Mouse (Mus musculus): ENCODE results near the gene Txndc17.
A peak's percentile ranks its signal among the peaks of the same experiment; 100 is the strongest.

Gene Txndc17

DNA sequence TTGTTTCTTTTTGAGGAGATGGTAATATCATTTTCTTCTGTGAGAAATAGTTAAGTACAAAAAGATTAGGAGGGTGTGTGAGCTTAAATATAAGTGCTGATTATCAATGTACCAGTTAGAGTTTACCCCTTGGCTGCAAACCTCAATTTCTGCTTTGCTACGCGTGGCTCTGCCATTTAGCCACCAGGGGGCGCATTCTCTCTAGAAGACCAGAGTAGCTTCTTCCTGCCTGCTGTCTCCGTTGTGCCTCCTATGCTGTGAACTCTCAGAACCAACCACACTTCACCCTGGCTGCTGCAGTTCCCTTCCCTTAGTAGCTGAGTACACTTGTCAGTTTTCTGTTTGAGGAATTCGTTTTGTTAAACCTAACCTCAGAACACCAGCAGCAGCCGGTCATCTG lies 13.9 kb downstream of the Txndc17 start:
- DNase-seq (ENCODE audit: low read depth in 1 of 2, low spot score in 2 of 2), result peak in 1 of 2 experiments; percentile 55

DNA sequence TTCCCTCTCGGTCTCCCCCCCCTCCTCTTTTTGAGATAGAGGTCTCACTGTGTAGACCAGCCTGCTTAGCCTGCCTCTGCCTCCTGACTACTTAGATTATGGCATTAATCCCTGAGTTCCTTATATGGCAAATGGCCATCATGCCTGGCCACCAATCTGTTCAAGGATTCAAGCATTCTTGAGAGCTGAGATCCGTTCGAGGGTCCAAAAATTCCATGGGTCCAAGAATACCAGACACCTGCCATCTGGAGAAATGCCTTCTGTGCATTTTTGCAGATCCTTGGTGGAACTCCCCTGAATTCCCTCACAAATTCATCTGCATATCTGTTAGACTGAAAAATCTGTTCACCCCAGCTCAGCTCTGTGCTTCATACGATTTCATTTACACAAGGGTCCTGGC lies 16.1 kb downstream of the Txndc17 start:
- DNase-seq (ENCODE audit: low read depth in 1 of 2, low spot score in 2 of 2), result no peak

DNA sequence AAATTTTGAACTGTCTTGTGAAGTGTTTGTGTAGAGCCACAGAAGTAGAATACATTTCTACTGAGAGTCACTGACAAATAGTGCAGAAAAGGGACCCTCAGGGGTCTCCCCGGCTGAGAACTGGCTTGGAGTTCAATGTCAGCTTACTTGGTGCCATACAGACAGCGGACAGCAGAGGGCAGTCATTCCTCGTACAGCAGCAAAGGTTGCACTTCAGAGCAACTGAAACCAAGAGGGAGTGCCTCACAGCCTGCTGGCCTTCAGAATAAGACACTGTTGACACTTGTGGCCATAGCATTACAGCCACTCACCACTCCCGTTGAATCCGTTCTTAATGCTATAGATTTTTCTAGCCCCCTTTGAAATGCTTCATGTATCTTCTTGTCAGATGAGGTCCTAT lies 17.5 kb downstream of the Txndc17 start:
- DNase-seq (ENCODE audit: low read depth in 1 of 2, low spot score in 2 of 2), result peak in 1 of 2 experiments; percentile 48

DNA sequence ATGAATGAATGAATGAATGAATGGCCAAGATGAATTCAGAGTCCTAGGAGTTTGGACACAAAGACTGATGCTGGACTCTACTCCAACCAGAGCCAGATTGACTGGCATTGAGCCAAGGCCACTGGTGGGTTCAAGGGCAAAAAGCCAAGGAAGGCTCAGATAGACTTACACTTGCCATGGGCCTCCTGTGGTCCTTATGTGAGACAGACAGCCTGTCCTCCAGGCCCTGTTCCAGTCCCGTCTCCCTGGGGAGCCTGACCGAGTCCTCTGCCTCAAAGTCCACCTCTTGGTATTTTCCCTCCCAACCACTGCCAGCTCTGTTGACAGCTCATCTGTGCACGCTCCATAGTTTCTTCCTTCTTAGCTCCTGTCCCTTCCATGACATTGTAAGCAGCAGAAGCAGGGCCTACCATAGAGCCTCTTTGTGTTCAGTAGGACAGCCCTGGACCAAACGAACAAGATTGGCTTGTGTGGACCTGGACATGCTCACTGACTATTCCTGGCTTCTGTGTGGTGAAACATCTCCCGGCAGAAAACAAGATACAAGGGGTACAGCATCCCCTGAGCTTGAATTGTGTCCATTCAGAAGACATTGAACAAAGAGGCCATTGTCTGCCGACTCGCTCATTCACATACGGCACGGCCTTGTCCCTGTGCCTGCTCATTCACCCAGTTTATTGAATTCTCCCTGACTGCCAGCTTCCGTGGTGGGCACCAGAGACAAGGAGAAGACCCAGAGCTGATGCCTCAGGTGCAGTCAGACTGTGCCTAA lies 18.9 kb downstream of the Txndc17 start:
- no peak for DNase-seq (ENCODE audit: low read depth in 1 of 2, low spot score in 2 of 2)

DNA sequence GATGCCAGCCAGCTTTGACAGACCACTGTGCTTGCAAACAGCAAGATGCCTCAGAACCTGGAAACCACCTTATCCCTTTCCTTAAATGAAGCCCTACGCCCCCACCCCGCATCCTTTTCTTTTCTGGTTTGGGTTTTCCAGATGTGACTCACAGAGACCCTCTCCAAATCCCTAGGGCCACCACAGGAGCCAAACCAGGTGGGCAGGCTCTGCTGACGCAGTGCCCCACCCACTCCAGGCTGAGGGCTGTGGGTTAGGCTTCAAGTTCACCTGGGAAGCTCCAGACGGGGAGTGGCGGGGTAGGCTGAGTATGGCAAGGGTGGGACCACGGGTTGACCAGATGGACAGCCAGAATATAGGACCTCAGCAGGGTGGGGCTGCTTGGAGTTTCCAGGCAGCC lies 19.6 kb downstream of the Txndc17 start:
- DNase-seq (ENCODE audit: low read depth in 1 of 2, low spot score in 2 of 2), result no peak

DNA sequence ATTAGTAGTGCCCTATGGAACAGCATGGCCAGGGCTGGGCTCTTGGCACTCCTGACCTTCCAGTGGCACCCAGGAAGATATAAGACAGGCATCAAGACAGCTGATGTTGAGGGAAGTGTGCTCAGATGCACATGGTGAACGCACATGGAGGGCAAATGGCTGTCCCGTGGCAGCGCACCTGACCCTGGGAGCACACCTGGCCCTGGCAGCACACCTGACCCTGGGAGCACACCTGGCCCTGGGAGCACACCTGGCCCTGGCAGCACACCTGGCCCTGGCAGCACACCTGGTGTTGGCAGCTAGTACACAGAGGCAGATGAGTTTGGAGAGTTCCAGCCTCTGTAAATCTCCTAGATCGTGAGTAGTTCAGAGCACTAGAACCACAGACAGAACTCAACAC lies 21.2 kb downstream of the Txndc17 start:
- DNase-seq (ENCODE audit: low read depth in 1 of 2, low spot score in 2 of 2), result no peak

DNA sequence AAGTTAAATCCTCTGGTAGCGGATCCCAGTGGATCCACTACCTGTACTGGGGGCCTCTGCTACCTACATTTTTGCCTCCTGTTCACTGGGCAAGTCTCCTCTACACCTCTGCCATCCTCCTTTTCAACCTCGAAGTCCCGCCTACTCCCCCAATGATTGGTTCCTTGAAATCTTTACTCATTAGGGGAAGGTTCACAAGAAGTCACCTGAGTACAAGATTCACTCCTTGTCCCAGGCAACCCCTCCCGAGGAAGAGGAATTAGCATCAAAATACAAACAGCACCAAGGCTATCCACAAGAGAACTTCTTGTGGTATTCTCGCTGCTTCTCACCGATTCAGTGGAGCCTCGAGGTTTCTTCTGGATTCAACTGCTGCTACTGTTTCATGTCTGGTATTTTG lies 24.7 kb downstream of the Txndc17 start:
- DNase-seq (ENCODE audit: low read depth in 1 of 2, low spot score in 2 of 2), result no peak

DNA sequence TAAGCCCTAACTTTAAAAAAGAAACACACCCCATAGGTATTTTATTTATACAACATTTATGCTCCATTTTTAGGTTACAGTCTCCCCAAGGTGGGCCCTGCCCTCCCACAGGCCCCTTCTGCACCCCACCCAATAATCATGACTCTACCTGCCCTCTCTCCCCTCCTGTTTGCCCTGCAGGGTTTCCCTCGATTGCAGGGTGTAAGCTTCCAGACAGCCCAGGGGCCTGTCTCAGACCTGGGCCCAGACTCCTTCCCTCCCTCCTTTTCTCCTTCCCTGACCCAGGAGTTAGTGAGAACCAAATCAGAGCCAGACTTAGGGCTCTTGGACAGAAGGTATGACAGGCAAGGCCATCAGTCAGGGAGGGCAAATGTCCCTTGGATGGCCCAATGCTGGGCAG lies 25.6 kb downstream of the Txndc17 start:
- DNase-seq (ENCODE audit: low read depth in 1 of 2, low spot score in 2 of 2), result no peak

DNA sequence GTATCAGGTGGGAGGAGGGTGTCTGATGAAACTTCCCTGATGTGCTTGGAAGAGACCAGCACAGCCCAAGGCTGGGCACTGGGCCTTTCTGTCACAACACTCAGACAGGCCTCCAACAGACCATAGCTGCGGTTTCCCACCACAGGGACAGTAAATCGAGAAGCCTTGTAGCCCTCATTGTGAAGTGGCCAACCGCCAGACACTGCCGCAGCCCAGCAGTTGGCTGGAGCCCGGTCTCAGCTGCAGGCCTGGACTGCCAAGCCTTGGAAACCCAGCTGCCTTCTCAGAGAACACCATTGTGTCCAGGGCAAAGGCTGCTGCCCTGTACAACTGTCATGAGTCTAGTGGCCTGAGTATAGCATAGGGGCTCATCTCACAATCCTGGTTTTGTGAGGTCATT lies 26.7 kb downstream of the Txndc17 start:
- no peak for DNase-seq (ENCODE audit: low read depth in 1 of 2, low spot score in 2 of 2)

DNA sequence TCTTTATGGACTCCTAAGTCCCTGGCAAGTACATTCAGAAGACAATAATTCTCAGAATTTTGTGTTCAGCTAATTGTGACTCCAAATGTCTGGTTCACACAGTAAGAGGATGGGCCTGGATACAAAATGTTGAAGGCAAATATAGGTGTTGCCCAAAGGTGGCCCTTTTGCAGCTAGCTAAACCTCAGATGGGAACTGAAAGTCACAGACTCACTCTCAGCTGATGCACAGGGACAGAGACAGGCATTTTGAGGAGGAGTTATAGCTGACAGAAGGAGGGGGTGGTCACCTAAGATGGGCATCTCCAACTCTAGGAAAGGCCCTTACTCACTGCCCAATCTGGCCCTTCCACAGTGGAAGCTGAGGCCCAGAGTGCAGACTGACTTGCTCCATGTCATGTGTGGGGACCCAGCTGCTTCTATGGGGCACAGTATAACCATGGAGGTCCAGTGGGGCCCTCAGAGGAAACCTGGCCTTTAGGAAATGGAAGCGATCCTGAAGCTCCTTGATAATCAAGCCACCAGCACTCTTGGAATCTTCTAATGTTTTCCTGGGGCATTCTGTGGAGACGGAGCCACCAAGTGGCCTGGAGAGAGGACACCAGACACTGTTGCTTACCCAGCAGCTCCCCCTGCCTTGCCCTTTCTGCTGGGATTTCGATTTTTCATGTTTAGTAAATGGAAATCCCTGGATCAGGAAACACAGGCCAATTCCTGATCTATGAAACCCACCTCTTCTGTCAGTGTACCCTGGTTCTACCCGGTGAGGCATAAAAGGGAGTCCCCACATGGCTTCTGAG lies 32.9 kb downstream of the Txndc17 start:
- DNase-seq (ENCODE audit: low read depth in 1 of 2, low spot score in 2 of 2), result no peak

DNA sequence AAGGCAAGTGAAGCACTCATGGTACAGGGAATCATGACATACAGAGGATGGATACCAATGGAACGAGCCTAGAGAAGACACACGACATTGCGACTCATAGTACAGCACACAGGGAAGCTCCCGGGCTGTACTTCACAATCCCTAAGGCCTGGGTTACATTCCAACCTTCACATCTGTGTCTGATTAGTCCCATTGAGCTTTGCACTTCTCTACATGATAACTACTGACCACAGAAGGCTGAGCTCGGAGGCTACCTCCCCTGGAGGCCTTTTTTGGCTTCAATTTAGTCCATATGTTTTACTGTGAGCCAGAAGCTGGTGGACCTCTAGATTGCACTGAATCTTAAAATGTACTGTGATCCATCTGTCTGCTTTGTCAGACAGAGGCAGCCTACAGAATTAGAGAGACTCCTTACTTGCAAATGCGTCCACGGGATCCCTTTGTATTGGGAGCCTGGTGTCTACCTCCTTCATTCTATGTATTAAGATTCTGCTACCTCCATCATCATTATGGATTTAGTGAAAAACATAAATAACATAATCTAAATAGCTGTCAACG lies 37.9 kb downstream of the Txndc17 start:
- no peak for DNase-seq (ENCODE audit: low read depth in 1 of 2, low spot score in 2 of 2)

DNA sequence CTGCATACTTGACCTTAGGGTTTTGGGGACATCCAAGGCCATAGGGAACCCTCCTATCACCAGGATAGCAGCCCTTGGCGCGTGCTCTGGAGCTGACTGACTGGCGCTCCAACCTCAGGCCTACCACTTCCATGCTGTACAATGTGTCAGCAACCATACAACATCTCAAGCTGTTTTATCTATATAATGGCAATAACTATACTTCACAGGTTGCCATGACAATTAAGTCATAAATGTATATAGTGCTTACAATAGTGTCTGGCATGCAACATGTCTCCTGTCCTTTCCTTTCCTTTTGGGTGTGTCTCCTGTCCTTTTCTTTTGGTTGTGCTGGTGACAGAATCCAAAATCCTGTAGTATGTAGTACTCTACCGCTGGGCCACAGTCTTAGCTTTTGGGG lies 48.3 kb downstream of the Txndc17 start:
- no peak for DNase-seq (ENCODE audit: low read depth in 1 of 2, low spot score in 2 of 2)

DNA sequence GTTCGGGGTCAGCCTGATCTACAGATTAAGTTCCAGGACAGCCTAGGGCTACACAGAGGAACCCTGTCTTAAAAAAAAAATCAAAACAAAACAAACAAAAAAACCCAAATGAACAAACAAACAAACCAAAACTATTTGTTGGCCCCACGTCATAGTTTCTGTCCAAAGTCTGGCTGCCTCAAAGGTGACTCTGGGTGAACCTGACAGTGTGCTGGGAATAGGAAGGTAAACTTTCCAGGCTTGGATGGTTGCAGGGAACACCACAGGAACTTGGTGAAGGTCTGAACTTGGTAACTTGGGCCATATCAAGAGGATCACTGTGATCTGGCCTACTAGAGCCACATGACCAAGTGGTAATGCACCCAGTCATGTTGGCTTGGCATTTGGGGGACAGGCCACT lies 49.1 kb downstream of the Txndc17 start:
- DNase-seq (ENCODE audit: low read depth in 1 of 2, low spot score in 2 of 2), result no peak
